Mouse (Mus musculus) right cerebral cortex, postnatal 4 days (tissue): ENCODE data around the gene Tas1r2.

Experiments
- DNase-seq: peaks from one replicate; pipeline ENCODE4 v3.0.0-alpha.2; 2022

Tas1r2 gene

GRCm38 (mm10) chr4:139640333-139640732 is 13.0 kb upstream of the Tas1r2 start:
- no peak for DNase-seq

- no peak for DNase-seq
These were observed 12.6 kb upstream of the Tas1r2 start for GRCm38 (mm10) chr4:139640775-139641174.

DNA sequence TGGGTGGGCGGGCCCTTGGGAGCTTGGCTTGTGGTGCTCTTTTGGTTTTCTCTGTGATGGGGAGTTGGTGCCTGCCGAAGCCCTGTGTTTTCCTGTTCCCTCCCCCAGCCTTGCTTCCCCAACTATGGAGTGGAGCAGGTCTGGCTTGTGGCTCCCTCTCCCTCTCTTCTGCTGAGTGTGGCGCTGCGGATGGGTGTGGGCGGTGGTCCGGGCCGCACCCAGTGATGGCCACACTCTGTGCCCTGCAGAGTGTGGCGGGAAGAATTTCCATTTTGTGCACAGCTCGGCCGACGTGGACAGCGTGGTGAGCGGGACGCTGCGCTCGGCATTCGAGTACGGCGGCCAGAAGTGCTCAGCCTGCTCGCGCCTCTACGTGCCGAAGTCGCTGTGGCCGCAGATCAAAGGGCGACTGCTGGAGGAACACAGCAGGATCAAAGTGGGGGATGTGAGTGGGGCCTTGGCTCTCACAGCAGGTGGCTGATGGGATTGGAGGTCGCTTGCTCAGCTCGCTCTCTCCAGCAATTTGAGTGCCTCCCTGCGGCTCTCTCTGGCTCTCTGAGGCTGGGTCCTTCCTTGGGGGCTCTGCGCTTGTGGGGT is 11.4 kb upstream of the Tas1r2 start:
- peak; percentile 30 for DNase-seq

GRCm38 (mm10) chr4:139643972-139644371 is 9.4 kb upstream of the Tas1r2 start:
- peak; percentile 90 for DNase-seq

DNA sequence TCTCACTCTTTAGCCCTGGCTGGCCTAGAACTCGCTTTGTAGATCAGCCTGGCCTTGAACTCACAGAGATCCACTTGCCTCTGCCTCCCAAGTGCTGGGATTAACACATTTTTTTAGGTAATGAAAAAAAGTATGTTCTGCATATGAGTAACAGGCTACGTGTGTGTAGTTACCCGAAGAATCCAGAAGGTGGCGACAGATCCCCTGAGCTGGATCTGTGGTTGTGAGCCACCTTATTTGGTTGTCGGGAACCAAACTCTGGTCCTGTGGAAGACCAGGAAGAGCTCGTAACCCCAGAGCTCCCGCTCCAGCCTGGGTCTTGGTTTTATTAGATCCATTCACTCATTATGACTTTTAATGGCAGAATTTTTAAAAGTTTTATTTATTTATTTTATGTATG is 6.4 kb upstream of the Tas1r2 start:
- DNase-seq, result no peak

- no peak for DNase-seq
These were observed 3.1 kb upstream of the Tas1r2 start for GRCm38 (mm10) chr4:139650086-139650743.

GRCm38 (mm10) chr4:139650907-139651306 is 2.4 kb upstream of the Tas1r2 start:
- no peak for DNase-seq

DNA sequence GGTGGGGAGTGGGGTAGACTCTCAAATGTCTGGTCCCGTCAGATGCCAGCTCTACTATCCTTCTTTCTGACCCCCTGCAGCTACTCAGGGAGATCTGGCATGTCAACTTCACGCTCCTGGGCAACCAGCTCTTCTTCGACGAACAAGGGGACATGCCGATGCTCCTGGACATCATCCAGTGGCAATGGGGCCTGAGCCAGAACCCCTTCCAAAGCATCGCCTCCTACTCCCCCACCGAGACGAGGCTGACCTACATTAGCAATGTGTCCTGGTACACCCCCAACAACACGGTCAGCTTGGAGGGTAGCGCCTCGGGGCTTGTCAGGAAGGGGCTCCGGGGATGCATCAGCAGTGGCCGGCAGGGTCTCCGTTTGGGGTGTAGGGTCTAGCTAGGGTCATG is 8.6 kb downstream of the Tas1r2 start:
- DNase-seq, result no peak

DNA sequence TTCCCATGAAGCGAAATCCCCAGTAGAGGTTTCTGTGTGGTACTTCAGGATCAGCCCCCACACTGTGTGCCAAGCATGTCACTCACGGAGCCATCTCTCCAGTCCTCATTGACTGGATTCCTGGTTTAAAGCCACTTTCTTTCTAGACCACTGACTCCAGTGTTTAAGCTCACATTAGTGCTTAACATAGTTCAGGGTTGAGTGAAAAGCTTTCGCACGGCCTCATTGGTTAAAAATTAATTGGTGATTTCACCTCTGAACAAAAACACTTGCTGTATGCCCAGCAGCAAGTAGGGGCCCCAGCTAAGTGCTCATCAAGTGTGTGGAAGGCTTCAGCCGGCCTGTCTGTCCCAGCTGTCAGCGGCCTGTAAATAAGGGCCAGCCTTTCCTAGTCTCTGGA is 14.3 kb downstream of the Tas1r2 start:
- no peak for DNase-seq

- DNase-seq, result peak; percentile 41
These were observed 16.5 kb downstream of the Tas1r2 start for GRCm38 (mm10) chr4:139669847-139670246.

- DNase-seq, result no peak
These were observed 22.4 kb downstream of the Tas1r2 start for GRCm38 (mm10) chr4:139675696-139676095.

DNA sequence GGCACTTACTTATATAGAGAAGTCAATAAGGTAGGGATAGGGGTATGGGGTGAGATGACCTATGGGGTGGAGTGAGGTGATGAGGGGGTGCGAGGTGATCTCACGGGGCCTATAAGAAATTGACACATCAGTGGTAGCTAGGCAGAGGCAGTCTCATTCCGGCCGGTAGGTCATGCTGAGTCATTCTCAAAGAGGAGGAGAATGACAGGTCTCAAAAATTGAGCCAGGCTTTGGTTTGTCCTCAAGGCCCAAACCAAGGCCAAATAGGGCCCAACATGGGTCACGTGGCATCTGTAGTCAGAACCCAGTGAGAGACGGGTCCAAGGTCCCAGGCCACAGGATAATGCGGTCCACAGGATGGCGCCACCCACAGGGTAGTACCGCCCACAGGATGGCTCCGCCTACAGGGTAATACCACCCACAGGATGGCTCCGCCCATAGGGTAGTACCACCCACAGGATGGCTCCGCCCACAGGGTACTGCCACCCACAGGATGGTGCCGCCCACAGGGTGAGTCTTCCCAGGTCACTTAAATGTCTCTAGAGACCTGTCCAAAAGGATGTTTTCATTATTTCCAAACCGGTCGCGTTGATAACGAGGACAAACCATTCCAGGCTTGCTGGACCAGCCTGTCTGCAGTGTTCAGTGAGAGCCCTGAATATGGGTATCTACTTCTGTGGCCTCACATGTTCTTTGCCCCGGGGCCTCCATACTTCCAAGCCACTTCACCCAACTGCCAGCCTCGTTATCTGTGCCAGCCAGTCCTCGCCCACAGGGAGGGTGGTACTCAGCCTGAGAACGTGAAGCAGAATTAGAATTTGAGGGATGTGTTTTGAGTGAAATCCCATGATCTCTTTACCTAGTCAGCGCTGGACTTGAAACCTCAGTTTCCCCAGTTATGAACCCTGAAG is 30.6 kb downstream of the Tas1r2 start:
- no peak for DNase-seq

DNA sequence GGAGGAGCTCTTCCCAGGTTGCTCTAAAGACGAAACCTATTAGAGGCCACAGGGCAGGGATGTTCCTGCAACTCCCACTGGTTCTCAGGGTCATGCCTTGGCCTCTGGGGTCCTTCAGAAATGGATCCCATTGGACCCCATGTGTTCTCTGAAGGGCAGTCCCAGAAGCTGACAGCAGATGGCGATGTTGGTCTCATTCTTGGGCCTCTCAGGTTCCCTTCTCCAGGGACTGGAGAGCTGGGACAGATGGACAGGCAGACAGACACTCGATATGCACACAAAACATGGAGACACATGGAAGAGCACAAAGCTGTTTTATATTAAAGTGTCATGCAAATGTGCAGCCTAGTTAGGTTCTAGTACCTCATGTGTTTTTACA is 31.3 kb downstream of the Tas1r2 start:
- DNase-seq, result peak; percentile 81

DNA sequence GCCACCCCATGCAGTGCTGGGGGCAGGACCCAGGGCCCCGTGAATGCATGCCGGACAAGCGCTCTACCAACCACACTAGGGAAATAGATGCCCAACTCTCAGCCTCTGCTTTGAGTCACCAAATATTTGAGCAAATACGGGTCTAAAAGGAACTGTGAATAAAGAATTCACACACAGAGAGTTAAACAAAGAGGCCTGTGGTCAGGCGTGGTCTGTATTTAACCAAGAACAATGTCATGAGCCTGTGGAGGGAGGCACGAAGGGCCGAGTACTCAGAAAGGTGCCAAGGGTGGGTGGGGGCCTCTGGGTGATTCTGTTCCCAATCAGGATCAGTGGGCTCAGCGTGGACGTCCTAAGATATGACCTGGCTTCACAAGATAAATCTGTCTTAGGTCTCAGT is 34.7 kb downstream of the Tas1r2 start:
- no peak for DNase-seq

DNA sequence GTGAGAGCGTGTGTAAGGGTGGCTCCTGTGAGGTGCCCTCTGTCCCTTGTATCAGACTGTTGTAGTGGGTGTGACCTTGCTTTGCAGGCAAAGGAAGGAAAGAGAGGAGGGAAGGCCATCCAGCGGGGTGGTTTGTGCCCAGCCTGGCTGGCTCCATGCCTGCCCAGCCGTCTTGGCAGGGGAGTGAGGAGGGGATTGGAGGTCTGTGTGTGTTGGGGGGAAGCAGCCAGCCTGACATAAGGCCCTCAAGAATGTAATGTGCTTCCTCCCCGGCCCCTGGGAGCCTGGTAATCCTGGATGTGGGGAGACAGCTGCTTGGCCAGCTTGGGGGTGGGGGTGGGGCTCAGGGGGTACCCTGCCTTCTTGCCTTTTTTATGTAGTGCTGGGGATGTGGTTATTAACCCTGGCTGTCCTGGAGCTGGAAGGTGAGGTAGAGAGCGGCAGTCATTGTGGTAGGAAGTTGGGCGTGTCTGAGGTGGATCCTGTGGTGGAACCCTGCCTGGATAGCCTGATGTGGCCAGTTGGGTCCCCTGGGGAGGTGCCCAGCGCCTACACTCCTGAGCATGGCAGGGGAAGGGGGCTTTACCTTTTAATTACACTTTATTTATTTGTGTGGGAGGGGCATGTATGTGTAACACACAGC is 36.4 kb downstream of the Tas1r2 start:
- DNase-seq, result no peak

GRCm38 (mm10) chr4:139693315-139693714 is 40.0 kb downstream of the Tas1r2 start:
- no peak for DNase-seq

DNA sequence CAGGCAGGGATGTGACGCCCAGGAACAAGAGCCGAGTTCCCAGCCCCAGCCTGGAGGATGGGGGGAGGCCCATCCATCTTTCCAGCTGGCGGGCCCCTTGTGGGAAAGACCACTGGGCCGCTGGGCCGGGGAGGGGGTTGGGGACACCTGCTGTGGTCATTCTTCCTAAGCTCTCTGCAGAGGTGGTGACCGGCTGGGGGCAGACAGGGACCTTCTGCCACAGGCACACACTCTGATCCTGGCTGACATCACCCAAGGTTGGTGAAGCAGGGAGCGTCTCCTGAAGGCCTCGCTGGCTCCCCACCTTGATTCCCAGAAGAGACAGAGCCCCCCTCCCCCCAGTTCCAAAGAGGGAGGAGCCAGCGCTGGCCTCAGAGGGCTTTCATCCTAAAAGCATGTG is 44.4 kb downstream of the Tas1r2 start:
- DNase-seq, result no peak

DNA sequence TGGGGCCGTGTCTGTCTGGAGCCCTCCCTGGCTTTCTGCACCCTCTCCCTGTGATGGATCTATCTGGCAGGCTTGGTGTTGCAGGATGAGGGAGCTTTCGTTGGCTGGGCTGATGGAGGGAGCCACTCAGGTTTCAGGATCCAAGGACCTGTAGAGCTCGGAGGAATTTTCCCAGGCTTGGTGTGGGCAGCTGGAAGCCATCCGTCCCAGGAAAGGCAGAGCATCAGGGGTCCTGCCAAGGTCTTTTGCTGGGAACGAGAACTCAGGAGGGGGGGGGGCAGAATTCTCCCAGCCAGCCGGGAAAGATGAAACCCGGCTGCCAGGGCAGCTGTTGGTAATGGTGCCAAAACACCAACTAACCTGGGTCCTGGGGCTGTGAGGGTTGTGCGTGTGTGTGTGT is 45.3 kb downstream of the Tas1r2 start:
- no peak for DNase-seq

DNA sequence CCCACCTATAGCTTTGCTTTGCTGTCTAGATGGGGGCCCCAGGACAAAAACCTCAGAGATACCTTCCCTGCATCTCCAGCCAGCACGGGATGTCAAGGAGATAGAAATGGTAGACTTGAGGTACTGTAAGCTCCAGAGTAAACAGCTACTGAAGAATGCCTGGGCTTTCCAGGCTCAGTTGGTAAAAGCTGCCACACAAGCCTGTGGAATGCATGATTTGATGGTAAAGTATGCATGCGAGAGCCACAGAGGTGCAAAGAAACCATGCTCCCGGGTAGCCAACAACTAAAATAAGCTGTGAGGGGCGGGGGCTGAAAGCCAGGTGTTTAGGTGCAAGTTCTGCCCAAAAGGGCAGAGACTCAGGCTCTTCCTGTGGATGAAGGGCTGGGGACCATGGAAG is 49.6 kb downstream of the Tas1r2 start:
- DNase-seq, result no peak

DNA sequence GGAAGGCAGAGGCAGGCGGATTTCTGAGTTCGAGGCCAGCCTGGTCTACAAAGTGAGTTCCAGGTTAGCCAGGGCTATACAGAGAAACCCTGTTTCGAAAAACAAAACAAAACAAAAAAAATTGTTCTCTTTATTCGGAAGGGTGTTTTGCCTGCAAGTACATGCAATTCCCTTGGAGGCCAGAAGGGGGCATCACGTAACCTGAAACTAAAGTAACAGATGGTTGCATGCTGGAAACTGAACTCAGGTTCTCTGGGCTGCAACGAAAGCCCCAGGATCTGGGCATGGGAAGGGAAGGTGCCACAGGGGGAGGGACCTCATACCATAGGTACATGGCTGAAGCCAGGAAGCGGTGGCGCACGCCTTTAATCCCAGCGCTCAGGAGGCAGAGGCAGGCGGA is 50.1 kb downstream of the Tas1r2 start:
- DNase-seq, result no peak

DNA sequence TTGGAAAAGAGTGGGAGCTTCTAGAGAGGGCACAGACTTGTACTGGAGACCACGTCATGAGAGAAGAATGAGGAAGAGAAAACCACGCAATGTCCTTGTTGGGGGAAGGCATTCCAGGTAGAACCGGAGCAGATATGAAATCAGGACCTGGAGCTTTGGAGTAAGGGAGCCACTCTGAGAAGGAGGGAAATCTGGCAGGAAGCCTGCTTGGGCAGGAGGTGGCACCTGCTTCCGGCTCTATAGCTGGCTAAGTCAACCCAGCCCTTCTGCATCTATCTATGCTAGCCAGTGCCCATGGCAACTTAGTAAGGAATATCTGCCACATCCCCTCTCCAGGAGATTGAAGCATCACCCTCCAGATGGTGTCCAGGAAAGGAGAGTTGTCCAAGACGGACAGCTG is 52.6 kb downstream of the Tas1r2 start:
- DNase-seq, result no peak

GRCm38 (mm10) chr4:139710467-139711334 is 57.4 kb downstream of the Tas1r2 start:
- DNase-seq, result no peak
